Mouse (Mus musculus) layer of hippocampus, postnatal 14 days (tissue): ENCODE data around the gene Pigz. TPM values are rescaled to one million over a fixed set of nuclear protein-coding genes. Genes with fewer than 3 reads are reported as not detected.
A peak's percentile ranks its signal among the peaks of the same experiment; 100 is the strongest.

Experiments
- DNase-seq, 2 experiments: peaks; one replicate each; pipeline ENCODE4 v3.0.0; 2021 to 2022; ENCODE audit warnings: low spot score in 2 of 2, mixed read lengths in 1 of 2
- long read RNA-seq, 2 experiments: library from polyadenylated mRNA; stranded (forward); transcript quantifications; one replicate each; pipeline ENCODE4 v2.0.0; 2021
- total RNA-seq, 2 experiments: library from RNA; stranded (reverse); gene quantifications; 2 replicates each; pipeline ENCODE4 v1.2.3; 2021

Gene Pigz
- 10 to 100 TPM; 10.5 to 13.1 TPM for total RNA-seq
- long read RNA-seq, experiment 1, partial matches to known transcripts = 0 of 5 reads
- long read RNA-seq, experiment 1, other reads (novel, unspliced or antisense) = 4 of 5 reads
- long read RNA-seq, experiment 2, partial matches to known transcripts = 0 of 8 reads
- long read RNA-seq, experiment 2, other reads (novel, unspliced or antisense) = 6 of 8 reads

- DNase-seq = peak; percentile 58 to 60
These were observed at the start of gene Pigz for GRCm38 (mm10) chr16:31933751-31934549. Gene Pigz (plus strand): TSS chr16:31933851.

- no peak for DNase-seq
These were observed 49.7 kb upstream of the Pigz start for GRCm38 (mm10) chr16:31883902-31884301.

- no peak for DNase-seq
These were observed 42.7 kb upstream of the Pigz start for GRCm38 (mm10) chr16:31890907-31891306.

- DNase-seq = no peak
These were observed 40.1 kb upstream of the Pigz start for GRCm38 (mm10) chr16:31893396-31894141.

- no peak for DNase-seq
These were observed 36.5 kb upstream of the Pigz start for GRCm38 (mm10) chr16:31896971-31897774.

- peak; percentile 72 to 80 for DNase-seq
These were observed 34.9 kb upstream of the Pigz start for GRCm38 (mm10) chr16:31898546-31899326.

GRCm38 (mm10) chr16:31901886-31902285 lies 31.8 kb upstream of the Pigz start:
- no peak for DNase-seq

- no peak for DNase-seq
These were observed 30.4 kb upstream of the Pigz start for GRCm38 (mm10) chr16:31903239-31903638.

- no peak for DNase-seq
These were observed 28.3 kb upstream of the Pigz start for GRCm38 (mm10) chr16:31905331-31905730.

GRCm38 (mm10) chr16:31905891-31906825 lies 27.5 kb upstream of the Pigz start:
- DNase-seq = no peak

- no peak for DNase-seq
These were observed 26.8 kb upstream of the Pigz start for GRCm38 (mm10) chr16:31906896-31907295.

GRCm38 (mm10) chr16:31908959-31909358 lies 24.7 kb upstream of the Pigz start:
- DNase-seq = no peak

- no peak for DNase-seq
These were observed 23.3 kb upstream of the Pigz start for GRCm38 (mm10) chr16:31910281-31910847.

GRCm38 (mm10) chr16:31917776-31918175 lies 15.9 kb upstream of the Pigz start:
- DNase-seq = no peak

GRCm38 (mm10) chr16:31918248-31918724 lies 15.4 kb upstream of the Pigz start:
- DNase-seq = peak; percentile 87 to 92

GRCm38 (mm10) chr16:31924368-31924767 lies 9.3 kb upstream of the Pigz start:
- no peak for DNase-seq

- DNase-seq = no peak
These were observed 7.6 kb upstream of the Pigz start for GRCm38 (mm10) chr16:31926091-31926490.

- no peak for DNase-seq
These were observed 7.0 kb upstream of the Pigz start for GRCm38 (mm10) chr16:31926547-31927182.
